Mouse (Mus musculus) liver, adult 2 months (tissue): ENCODE data around the gene Stk10.

ENCODE experiments used
- CTCF ChIP-seq: fragments of 200-500 bp; IDR thresholded peaks from 2 replicates; pipeline ENCODE4 v1.5.1; 2011; ENCODE audit warnings: low read depth, low read length, control low read depth
- POLR2A ChIP-seq: fragments of 200-500 bp; IDR thresholded peaks from 2 replicates; pipeline ENCODE4 v1.6.1; 2011; ENCODE audit warnings: low read length, control low read depth; ENCODE audit not compliant: insufficient read depth; ENCODE audit errors: extremely low read depth

GRCm38 (mm10) chr11:32568637-32569293, 35.7 kb downstream of the Stk10 start:
- TF ChIP-seq CTCF = no peak
- no peak for TF ChIP-seq POLR2A
